Mouse (Mus musculus) c-Kit-positive CD71-positive TER-119-negative erythroid progenitor cells, embryonic 14.5 days (primary cell): ENCODE data around the gene Ccna2.
A peak's percentile ranks its signal among the peaks of the same experiment; 100 is the strongest.
"Not testable (repeated sequence)": the region's sequence is repeated elsewhere in the genome, so short reads cannot be mapped to it uniquely, and the experiment has no call there.

ENCODE experiments used
- DNase-seq: peaks from one replicate; pipeline ENCODE4 v3.0.0-alpha.2; 2013; ENCODE audit warnings: low read depth

Gene Ccna2

GRCm38 (mm10) chr3:36571827-36572378 lies at the start of gene Ccna2:
Gene Ccna2, minus strand, starts transcription at chr3:36572150.
- peak; percentile 95 for DNase-seq

DNA sequence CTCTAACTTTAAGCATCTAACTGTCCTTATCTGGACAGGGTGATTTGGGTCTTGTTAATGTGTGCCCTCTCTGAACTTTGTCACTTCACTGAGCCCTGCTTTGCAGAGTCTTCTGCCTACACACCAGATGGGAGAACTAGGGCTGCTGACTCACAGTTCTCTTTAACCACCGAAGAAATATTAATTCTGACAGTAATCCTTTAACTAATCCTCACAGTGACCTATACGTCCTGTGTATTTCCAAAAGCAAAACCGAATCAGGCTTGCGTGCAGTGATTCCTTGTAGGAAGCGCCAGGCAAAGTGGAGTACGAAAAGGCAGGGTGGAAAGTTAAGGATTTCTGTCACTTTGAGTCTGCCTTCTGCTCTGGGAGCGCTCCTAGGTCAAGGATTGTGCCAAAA lies 46.2 kb upstream of the Ccna2 start:
- no peak for DNase-seq

DNA sequence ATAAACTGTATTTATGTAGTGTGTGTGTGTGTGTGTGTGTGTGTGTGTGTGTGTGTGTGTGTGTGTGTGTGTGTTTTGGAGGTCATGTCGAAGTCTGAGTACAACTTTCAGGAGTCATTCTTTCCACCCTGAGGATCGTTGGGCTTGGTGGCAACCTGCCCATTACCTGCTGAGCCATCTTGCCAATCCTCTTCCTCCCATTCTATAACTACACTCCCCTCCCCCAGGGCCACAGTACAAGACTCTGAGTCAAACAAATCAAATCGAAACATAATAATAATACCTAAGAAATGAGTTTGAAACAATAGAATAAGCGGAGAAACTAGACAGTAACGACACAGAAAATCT lies 41.9 kb upstream of the Ccna2 start:
- no peak for DNase-seq

DNA sequence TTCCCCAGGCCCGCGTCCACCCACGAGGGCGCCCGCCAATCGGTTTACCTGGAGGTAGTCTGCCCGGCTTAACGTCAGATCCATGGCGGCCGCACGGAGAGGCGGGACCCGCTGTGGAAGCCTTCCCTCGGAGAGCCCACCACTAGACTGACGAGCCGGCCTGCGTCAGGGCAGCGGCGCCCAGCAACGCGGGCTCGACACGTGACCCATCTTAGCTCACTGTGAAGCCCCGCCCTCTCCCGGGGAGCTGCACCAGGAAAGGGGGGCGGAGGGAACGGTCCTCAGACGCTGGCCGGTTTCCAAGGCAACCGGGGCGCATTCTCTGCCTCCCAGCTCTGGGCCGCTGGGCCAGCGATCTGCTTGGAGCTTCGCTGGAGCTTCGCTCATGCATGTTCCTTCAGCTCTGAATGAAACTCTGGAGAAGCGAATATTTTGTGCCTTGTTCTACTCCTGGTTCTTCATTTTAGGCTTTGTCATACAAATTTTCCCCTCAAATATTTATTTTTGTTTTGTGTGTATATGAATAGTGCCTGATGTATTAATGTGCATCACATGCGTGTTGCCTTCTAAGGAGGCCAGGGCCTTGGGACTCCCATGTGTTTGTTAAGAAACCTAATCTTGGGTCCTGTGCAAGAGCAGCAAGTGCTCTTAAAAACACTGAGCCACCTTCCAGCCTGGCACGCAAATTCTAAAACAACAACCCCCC lies 41.4 kb upstream of the Ccna2 start, which contains the start of gene Bbs7:
Bbs7 (minus strand) TSS at position 276 of the 706 bp plus-strand sequence.
- peak; percentile 86 for DNase-seq

DNA sequence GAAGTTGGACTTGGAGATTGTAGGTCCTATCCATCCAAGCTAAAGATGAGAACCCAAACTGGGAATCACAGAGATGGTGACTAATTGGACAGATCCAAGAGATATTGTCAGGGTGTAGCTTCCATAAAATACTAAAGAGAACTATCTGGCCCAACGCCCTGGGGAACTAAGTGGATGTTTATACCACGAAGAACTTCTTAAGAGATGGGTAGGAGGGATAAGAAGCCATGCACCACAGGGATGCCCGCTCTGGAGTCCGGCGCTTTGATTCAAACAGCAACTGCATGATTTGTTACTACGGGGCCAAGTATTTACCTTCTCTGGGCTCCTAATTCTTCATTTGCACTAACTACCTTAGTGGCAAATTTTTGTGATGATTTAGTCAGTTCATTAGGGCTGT lies 40.7 kb upstream of the Ccna2 start:
- no peak for DNase-seq

- peak; percentile 42 for DNase-seq
Measured at GRCm38 (mm10) chr3:36605894-36606783, 34.2 kb upstream of the Ccna2 start.

DNA sequence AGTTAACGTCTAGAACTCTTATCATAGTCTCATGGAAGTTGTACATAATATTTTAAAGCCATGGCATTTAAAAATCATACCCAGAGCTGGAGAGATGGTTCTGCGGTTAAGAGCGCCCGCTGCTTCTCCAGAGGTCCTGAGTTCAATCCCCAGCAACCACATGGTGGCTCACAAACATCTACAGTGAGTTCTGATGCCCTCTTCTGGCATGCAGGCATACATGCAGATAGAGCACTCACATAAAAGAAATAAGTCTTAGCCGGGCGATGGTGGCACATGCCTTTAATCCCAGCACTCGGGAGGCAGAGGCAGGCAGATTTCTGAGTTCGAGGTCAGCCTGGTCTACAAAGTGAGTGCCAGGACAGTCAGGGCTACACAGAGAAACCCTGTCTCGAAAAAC lies 27.8 kb upstream of the Ccna2 start:
- DNase-seq, result not testable (repeated sequence)

- no peak for DNase-seq
Measured at GRCm38 (mm10) chr3:36598811-36599210, 26.9 kb upstream of the Ccna2 start.

DNA sequence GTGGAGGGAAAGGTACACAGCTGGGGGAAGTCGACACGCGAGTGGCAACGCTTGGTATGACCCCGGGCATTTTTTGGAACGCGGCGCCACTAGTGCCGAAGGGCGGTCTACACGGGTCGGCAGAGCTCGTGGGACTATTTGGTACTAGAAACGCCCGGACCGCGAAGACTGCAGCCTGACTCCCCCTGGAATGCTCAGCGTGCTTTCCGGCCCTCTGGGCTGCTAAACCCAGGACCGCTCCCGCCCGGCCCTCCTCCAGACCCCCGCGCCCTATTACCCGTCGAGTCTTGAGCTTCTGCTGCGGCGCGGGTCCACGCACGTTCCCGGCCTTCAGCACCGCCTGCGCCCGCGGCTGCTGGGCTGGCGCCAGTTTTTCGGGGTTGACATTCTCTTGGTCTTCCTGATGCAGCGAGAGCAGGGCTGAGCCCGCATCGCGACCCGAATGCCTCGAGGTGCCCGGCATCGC lies 556 bp downstream of the Ccna2 start:
- no peak for DNase-seq

DNA sequence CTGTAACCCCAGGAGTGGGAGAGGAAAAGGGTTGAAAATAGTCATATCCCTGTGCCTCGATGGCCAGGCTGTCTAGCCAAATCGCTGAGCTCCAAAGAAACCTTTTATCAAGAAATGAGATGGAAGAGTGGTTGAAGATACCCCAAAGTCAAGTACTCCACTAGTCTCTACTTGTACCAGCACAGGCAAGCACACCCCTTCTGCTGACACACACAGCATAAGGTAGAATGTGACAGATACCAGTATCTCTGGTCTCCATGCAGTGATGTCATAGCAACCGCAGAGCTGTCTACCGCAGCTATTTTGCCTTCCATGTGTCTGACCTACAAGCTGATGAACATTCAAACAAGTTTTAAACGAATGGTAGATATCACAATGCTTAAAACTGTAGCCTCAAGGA lies 2.1 kb downstream of the Ccna2 start:
- DNase-seq, result peak; percentile 71

DNA sequence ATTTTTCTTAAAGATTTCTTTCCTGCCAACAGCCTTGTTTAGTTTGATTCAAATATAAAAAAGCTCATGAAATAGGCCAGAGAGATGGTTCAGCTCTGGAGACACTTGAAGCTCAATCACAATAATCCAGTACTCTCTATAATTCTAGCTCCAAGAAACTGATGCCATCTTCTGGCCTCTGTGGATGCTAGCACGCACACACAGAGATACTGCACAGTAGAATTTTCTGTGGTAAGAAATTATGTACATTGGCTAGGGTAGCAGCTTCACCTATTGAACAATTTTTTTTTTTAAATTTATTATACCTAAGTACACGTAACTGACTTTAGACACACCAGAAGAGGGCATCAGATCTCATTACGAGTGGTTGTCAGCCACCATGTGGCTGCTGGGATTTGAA lies 8.3 kb downstream of the Ccna2 start:
- DNase-seq, result no peak

- DNase-seq, result peak; percentile 34
Measured at GRCm38 (mm10) chr3:36559606-36560005, 12.3 kb downstream of the Ccna2 start.

DNA sequence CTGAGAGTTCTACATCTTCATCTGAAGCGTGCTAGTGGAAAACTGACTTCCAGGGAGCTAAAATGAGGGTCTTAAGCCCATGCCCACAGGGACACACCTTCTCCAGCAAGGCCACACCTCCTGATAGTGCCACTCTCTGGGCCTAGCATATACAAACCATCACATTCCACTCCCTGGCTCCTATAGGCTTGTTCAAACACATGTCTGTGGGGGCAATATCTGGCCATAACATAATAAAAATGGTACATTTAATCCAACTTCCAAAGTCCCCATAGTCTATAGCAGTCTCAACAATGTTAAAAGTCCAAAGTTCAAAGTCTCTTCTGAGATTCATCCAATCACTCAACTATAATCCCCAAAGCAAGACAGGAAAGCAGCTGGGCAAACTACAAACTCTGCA lies 14.3 kb downstream of the Ccna2 start:
- DNase-seq, result no peak

GRCm38 (mm10) chr3:36552406-36553047 lies 19.4 kb downstream of the Ccna2 start, which contains the start of gene Exosc9:
Gene Exosc9, plus strand, starts transcription at chr3:36552606.
- peak; percentile 68 for DNase-seq

DNA sequence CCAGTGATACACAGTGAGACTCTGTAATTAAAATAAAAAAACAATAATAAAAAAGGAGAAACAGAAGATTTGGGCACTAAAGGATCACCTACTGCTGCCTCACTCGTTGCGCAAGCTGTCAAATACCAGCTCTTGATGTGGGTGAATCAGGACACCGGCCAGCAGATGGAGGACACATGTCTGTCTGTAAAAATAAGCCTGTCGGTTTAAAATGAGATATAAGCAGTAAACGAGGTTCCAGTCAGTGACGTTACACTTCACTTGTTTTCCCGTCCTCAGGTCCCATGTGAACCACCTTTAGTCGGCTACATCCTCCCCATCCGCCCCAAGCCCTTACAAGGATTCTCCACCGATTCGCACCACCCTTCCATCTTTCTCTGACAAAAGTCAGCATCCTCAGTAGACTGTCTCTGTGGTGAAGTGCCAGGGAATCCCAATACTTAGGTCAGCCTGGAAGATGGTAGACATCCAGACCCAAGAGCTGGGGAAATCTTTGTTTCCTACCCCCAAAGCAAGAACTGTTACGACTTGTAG lies 20.0 kb downstream of the Ccna2 start:
- no peak for DNase-seq

DNA sequence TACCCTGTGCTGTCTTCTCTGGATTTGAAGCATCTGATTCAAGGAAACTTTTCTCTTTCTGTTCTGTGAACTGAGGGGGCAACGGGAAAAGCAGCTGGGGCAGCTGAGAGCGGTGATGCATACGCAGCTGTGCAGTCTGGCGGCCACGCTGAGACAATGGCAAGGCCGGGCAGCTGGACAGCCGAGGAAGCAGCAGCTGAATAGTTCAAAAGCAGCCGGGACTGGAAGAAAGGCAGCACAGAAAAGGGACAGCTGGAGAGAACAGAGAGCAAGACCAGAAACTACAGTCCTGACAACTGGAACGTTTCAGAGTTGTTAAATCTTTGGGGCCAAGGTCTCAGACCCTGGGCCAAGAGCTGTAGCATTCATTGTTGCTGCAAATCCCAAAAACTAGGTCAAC lies 20.6 kb downstream of the Ccna2 start:
- DNase-seq, result no peak

DNA sequence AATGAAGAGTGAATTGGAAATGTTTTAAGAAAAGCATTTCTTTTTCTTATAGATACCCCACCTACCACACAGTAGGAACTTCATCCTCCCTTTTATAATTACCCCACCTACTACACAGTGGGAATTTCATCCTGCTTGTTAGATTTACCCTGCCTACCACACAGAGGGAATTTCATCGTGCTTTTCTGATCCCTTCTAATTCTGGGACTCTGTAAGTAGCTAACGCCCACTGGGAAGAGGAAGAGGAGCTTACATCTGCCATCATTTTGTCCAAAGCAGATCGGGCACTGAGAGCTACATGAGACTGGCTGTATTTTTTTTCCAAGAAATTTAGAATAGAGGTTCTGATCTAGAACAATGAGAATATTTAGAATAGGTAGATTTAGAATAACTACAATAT lies 27.0 kb downstream of the Ccna2 start:
- no peak for DNase-seq

GRCm38 (mm10) chr3:36541399-36541798 lies 30.6 kb downstream of the Ccna2 start:
- DNase-seq, result no peak

- DNase-seq, result no peak
Measured at GRCm38 (mm10) chr3:36540756-36541155, 31.2 kb downstream of the Ccna2 start.

DNA sequence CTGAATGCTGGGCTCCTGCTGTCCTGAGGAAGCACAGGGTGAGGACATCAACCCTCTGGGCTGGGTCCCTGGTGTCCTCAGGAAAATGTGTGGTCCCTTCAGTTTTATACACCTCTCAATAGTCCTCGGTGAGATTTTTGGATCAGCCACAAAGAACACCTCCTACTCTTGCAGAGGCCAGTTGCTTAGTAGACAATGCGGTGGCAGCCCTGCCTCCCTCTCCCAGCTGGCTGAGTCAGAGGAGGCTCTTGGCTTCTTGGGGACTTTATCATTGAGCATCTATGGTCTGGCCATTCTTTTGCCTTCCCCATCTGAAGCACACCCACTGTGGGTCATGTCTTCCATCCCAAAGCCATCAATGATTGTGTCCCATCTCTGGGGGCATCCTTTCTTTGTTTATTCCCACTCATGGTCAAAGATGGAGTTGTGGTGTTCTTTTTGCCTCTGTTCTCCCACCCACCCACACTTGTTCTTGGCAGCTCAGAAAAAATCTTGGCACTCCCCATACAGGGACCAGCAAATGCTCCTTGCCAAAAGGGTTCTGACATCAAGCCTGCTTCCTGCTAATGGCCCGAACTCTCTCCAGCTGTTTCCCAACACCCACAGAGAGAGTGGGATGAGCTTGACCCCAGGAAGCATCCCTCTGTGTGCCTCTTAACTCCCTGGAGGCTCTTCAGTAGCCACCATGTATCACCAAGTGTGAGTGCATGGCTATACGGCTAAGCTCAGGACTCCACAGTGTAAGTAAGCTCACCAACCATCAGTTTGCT lies 34.1 kb downstream of the Ccna2 start:
- DNase-seq, result no peak

- DNase-seq, result no peak
Measured at GRCm38 (mm10) chr3:36536041-36536440, 35.9 kb downstream of the Ccna2 start.
